Mouse (Mus musculus): ENCODE results near the gene Gm14226.
"Not testable (repeated sequence)": the region's sequence is repeated elsewhere in the genome, so short reads cannot be mapped to it uniquely, and the experiment has no call there.

Gene Gm14226

DNA sequence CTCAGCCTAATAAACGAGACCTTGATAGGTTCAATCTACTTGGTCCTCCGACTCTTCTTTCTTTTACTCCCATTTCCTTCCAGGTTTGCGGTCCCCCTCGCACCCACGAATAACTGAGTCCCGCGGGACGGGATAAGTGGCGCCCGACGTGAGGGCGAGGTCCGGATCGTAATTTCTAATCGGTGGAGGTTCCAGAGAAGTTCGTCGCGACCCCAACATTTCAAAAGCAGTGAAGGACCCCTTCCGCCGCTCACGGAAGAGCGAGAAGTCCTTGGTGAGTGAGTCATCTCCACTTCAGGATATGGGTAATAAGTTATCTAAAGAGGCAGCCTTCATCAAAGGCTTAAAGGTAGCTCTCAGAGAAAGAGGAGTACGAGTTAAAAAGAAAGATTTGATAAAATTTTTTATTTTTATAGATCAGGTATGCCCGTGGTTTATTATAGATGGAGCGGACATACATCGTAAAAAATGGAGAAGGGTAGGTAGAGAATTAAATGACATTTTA lies at the start of gene Gm14226:
Gene Gm14226 (plus strand): TSS at position 16 of the 505 bp plus-strand sequence.
- not testable (repeated sequence) for DNase-seq (ENCODE audit: low spot score in 2 of 2)

DNA sequence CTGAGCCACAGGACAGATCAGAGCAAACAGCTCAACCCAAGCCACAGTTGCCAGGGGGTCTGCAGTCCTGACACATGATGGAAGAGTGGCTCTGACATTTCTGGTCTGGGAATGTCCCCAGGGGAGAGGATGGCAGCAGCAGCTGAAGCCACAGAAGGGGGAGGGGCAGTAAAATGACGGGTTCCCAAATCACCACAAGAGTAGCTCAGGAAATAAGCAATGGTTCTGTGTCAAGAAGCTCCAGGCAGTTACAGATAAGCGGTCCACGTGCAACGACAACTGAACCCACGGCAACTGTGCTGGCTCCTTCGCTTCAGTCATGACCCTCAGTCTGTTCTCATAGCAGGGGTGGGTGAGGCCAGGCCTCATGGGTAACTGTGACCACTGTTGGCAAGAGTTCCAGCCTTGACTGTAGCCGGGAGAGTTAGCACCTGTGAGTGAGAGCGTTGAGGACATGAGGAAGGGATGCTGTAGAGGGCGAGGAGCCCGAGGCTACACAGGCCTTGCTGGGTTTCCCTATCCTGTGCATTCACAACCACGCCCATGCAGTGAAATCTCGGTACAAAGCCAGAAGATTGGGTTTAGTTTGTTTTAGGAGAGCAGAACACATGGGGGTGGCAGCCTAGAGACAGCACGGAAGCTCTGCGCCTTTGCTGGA lies 48.2 kb upstream of the Gm14226 start:
- DNase-seq (ENCODE audit: low spot score in 2 of 2) = not testable (repeated sequence)

DNA sequence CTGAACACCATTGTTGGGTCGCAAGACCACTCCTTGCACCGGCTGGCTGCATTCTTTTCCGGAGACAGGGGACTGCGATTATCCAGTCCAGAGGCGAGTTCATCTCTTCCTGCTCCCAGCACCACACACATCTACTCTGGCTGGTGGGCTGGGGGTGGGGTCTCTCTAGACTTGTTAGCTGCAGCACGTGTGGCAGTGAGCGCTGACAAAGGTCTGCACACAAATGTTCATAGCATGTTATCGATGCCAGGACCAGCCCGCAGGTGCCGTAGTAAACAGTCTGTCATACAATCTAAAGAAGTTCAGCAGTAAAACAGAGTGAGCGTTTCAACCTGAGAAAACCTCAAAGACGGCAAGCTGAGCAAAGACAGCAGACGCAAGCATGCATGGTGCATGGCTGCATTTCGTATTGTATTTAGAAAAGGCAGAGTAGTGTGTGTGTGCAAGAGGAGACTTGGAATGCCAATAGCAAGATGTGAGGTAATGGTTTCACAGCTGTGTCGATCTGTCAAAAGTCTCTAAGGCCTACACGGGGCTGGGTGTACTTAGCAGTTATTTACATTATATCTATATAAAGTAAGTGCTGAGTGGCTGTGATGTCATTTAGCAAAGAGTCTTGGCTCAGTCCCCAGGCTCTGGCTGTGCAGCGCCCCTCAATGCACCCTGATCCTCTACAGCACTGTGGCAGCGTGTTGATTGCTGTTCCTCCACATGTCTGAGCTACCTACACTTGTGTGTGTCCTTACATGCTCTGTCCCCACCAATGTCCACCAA lies 46.0 kb upstream of the Gm14226 start:
- peak in 1 of 2 experiments; percentile 8 for DNase-seq (ENCODE audit: low spot score in 2 of 2)

DNA sequence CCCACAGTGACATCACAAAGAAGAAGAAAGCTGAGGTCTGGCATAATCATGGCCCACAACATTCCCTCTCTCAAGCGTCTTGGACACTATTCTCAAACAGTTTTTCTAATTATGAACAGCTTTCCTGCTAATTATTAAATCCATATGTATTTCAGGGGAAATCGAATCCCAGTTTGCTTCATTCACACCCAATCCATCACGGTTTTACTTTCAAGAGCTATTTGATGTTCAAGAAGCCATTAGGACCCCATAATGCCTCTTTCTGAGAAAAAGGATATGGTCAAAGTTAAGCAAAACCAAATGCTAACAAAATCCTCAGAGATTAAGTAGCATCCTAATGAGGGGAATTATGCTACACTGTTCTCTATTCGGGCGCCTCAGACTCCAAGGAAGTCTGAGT lies 45.1 kb upstream of the Gm14226 start:
- DNase-seq (ENCODE audit: low spot score in 2 of 2) = no peak

DNA sequence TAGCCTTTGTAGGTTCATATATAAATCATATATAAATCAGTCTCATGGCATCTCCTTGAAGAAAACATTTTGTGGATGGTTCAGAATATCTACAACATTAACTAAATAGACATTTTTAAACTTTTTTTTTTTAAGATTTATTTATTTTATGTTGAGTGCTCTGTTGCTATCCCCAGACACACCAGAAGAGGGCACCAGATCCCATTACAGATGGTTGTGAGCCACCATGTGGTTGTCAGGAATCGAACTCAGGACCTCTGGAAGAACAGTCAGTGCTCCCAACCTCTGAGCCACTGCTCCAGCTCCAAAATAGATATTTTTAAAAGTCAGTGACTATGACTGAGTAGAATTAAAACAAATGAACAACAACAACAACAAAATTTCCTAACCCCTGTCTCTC lies 31.5 kb upstream of the Gm14226 start:
- no peak for DNase-seq (ENCODE audit: low spot score in 2 of 2)

DNA sequence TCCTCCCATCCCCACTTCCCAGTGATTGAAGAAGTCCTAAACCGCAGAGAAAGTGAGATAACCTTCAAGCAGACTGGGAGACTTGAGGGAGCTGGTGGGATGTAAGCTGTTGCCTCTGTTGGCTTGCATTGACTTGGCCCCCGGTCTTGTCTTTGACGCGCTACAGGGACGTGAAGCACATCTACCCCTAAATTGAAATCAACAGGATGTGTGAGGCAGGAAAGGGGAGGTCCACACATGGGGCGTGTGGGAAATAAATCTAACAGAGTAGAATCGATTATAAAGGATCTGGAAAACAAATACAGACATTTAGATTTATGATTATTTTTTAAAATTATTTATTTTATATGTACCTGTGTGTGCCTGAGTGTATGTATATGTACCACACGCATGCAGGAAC lies 26.7 kb upstream of the Gm14226 start:
- DNase-seq (ENCODE audit: low spot score in 2 of 2) = no peak

DNA sequence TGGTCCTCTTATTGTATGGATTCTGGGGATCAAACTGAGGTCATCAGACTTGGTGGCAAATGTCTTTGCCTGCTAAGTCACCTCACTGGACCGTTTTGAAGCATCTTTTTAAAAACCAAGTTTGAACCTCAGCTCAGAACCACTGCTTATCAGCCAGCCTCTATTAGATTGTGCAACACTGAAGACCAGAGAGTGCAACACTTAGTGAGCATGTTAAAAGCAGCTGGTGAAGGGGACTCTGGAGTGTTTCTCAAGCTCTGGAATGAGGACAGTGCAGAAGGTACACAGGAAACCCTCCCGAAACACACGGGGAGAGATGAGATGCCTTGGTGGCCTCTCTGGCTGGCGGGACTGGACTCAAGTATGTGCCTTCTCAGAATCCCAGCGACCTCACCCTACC lies 26.0 kb upstream of the Gm14226 start:
- DNase-seq (ENCODE audit: low spot score in 2 of 2) = no peak

DNA sequence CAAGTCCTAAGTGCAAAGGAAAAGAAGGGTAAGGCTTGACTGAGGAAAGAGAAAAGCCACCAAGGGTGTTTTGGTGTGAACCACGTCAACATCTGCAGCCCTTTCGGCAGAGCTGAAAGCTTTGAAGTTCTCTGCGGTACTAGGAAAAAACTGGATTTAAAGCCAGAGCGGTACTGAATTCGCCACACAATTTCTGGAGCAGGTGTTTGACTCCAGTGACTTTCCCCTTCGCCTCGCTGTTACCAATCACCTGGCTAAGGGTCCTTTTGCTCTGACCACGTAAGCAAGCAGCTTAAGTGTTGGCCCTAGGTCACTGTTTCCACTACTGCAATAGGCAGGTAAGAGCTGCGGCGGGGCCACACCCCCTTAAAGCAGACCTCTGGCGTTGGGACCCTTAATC lies 12.6 kb upstream of the Gm14226 start:
- DNase-seq (ENCODE audit: low spot score in 2 of 2) = no peak

DNA sequence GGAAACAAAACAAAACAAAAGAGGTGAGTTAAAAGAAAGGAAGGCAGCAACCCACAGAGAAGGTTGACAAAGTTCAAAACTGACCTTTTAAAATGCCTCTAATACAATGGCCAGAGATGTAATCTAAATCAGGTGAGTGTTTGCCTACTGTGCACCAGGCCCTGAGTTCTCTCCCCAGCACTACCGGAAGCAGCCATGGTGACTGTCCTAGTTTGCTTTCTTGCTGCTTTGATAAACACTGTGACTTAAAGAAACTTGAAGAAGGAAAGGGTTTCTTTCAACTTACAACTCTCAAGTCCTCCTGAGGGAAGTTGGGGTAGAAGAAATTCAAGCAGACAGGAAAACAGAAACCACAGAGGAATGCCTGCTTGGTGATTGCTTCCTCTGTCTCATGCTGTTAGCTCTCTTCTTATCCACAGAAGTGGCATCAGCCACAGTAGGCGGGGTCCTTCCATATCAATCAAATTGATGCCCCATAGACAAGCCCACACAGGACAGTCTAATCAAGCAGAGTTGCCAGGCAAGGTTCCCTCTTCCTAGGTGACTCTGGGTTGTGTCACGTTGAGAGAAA lies 6.9 kb upstream of the Gm14226 start:
- DNase-seq (ENCODE audit: low spot score in 2 of 2) = no peak

DNA sequence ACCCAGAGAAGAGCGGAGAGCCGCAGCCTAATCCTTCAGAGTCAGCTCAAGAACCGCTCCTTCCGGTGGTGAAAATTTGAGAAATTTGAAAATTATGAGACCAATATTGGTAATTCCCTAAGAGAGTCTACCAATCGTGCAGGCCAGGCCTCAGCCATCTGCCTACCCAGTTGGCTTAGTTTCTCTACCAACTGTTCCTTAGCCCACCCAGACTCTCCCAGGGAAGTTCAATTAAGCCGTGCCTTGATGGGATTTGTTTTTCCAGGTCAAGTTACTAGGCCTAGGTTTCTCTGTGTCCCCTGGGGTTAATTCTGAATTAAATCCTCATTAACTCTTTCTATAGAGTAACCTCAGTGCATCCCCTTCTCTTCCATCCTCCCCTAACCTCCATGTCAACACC lies 5.1 kb upstream of the Gm14226 start:
- no peak for DNase-seq (ENCODE audit: low spot score in 2 of 2)

DNA sequence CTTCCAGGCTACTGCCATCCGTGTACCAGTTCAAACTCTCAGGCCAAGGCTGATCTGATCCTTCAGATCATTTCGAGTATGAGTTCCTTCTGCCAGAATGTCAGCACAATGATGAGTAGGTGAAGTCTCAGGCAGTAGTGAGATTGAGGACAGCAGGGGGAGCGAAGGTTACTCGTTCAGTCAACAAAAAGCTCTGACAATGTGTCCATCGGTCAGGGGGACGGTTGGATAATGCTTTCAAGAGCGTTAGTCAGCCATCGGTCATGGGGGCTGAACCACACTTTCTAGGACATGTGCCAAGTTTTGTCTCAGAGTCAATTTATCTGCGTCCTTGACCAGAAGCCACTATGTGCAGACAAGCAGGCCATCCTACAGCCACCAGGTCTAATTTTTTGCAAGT lies 1.3 kb upstream of the Gm14226 start:
- not testable (repeated sequence) for DNase-seq (ENCODE audit: low spot score in 2 of 2)

DNA sequence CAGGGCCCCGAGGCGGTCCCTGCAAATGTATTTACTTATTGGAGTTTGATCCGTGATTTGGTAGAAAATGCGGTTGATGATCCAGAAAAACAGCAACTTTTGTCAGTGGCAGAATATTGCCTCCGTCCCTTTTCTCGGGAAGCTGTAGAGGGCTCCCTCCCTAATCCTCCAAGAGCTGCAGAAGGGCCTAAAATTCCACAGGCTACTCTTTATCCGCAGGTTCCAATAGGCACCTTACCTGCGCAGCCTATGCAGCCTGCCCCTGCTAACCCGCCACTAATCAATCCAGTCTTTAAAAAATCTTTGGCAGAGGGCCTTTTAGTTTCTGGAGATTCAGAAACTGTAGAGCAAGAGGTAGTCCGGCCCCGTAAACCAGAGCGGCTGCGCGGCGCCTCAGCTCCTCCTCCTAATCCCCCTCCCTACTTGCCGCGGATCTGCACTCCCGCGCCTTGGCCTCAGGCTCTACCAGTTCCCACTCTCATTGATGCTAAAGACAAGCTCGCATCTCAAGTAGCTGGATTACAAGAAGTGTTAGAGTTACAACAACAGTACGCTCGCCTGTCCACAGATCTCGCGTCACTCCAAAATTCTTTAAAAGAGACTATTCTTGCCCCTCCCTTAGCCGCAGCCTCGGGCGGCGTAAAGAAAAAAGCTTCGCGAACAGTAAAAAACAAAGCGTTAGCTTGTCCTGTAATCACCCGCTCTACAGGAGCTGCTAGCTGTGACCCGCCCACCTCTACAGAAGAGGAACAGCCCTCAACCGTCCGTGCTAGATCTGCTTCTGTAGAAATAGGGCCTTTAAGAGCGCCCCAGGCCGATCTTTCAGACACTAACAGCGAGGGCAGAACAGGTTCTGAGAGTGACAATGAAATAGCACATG lies 936 bp downstream of the Gm14226 start:
- peak; percentile 30 to 39 for DNase-seq (ENCODE audit: low spot score in 2 of 2)

DNA sequence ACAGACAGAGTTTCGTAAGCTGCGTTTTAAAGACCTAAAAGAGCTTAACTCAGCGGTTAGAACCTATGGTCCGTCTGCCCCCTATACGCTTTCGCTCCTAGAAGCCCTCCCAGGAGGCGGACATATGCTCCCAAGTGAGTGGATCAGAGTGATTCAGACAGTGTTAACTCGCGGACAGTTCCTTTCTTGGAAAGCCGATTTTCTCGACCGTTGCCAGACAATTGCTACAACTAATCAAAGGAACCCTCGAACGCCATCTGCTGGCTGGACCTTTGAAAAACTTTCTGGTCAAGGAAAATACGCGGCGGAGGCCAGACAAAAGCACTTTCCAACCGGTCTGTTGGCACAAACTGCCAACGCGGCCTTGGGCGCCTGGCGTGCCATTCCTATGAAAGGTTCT lies 1.6 kb downstream of the Gm14226 start:
- DNase-seq (ENCODE audit: low spot score in 2 of 2) = peak; percentile 70 to 78

DNA sequence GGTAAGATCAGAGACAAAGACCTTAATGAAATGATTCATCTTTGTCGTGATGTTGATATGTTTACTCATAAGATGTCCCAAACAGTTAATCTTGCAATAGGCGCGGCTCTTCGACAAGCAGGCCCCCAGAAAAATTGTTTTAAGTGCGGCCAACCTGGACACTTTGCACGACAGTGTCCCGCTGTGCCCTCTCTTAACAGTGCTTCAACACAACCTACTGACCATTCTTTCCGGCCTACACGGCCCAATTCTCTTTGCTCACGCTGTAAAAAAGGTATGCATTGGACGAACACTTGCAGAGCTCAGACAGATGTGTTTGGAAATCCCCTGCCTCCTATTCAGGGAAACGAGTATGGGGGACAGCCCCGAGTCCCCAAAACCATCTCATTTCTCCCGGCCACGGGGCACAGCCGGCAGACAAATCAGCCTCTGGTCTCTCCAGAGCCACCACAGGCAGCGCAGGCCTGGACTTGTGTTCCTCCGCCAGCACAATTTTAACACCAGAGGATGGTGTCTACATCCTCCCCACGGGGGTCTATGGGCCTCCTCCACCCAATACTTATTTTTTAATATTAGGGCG lies 2.3 kb downstream of the Gm14226 start:
- DNase-seq (ENCODE audit: low spot score in 2 of 2) = not testable (repeated sequence)

DNA sequence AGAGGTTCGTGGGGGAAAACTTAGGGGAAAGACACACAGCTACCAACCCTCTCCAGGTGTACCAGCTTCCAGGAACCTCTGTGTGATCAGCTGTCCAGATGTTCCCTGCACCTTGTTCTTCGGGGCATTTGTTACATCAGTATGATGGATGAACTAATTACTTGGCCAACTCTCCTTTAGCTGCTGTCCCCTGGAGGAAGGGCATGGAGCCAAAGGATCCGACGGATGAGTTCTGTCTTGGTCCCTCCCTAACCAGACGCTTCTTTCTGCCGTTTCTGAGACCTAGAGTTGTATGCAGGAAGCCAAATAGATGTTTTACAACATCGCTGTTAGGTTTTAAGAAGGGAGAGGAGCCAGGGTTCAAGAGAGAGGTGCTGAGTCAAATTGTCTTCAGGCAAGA lies 12.8 kb downstream of the Gm14226 start:
- DNase-seq (ENCODE audit: low spot score in 2 of 2) = no peak

DNA sequence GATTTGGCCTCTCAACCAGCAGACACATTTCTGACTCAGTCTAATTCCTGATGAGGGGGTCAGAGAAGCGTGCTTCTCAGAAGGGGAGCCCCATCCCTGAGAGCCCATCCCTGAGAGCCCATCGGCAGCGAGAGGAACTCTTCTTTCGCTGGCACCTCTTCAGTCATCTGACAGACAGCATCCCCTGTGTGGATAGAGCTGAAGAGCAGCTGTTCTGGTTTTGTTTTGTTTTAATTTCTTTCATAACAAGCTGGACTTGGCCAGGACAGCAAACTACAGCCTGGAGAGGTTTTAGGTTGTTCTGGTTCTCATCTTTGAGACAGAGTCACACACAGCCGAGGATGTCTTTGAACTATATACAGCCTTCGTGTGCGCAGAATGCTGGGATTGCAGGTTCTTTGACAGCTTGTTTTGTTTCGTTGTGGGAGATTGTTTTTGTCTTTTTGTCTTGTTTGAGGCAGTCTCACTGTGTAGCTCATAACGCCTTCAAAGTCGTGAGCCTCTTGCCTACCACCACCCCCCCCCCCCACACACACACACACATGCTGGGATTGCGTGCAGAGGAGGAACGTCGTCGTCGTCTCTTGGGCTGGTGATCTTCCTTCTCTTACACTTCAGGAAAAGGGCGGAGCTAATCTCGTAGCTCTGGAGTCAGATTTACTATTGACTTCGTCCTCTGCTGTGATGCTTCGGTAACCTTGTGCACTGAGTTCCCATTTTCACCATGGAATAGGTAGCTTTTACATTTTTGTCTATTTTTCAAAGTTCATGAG lies 15.1 kb downstream of the Gm14226 start:
- DNase-seq (ENCODE audit: low spot score in 2 of 2) = no peak

DNA sequence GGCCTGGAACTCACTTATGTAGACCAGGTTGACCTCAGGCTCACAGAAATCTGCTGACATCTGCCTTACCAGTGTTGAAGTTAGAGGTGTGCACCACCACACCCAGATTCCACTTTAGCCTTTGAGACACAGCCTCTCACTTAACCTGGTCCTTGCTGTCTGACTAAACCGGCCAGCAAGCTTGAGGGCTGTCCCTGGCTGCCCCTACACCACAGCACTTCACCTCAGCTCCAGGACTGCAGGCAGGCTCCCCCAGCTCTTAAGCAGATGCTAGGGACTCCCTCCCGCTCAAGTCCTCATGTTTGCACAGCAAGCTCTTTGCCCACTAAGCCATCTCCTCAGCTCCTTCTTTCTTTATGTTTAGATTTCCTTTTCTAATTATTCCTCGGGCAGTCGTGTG lies 21.9 kb downstream of the Gm14226 start:
- DNase-seq (ENCODE audit: low spot score in 2 of 2) = no peak

DNA sequence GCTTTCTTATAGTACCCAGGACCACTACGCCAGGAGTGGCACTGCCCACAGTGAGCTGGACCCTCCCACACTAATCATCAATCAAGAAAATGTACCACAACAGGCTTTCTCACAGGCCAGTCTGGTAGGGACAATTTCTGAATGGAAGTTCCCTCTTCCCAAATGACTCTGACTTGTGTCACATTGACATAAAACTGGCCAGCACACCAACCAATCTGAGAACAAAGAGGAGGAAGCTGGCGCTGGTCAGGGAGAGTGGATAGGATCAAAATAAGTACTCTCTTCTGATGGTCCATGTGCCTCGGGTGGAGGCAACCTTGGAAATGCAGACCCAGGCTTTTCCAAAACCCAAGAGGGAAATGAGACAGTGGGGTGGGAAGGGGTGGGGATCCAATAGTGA lies 26.5 kb downstream of the Gm14226 start:
- no peak for DNase-seq (ENCODE audit: low spot score in 2 of 2)

DNA sequence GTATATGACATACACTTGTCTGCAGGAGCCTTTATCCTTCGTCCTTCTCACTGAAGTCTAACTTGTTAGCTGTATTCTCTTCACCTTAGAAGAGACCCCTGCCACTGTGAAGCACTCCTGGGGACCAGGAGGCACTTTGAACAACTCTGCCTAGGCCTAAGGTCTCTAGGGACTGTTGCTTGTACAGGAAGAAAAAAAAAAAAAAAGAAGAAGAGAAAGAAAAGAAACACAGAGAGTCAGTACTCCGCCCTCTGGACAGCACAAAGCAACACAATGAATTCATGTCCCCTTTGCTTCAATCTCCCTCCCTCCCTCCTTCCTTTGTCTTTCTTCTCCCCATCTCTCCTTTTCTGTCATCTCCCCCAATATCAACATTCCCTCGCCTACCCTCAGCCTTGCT lies 27.0 kb downstream of the Gm14226 start:
- DNase-seq (ENCODE audit: low spot score in 2 of 2) = no peak

DNA sequence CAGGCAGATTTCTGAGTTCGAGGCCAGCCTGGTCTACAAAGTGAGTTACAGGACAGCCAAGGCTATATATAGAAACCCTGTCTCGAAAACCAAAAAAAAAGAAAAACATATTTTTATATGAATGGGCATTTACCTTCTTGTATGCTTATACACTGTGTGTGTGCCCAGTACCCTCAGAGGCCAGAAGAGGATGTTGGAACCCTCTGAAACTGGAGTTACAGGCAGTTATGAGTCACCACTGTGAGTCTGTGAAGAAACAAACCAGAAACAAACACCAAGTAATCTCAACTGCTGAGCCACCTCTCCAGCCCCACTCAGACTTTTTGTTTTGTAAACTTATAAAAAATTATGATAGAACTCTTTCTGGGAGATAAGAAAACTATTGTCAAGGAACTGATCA lies 28.7 kb downstream of the Gm14226 start:
- no peak for DNase-seq (ENCODE audit: low spot score in 2 of 2)
